Mouse (Mus musculus) thymus, adult 2 months (tissue): ENCODE measurements around the gene Gm20388. TPM values are rescaled to one million over a fixed set of nuclear protein-coding genes. Genes with fewer than 3 reads are reported as not detected.

Experiments
- DNase-seq: peaks from one replicate; pipeline ENCODE4 v3.0.0; 2021
- H3K27ac ChIP-seq: fragments of 200-500 bp; 2 replicates; pipeline ENCODE4 v1.5.1; 2012; ENCODE audit warnings: low read length, control low read depth; ENCODE audit not compliant: control insufficient read depth, insufficient read depth
- H3K27me3 ChIP-seq: fragments of 200-500 bp; 2 replicates; pipeline ENCODE4 v1.6.1; 2012; ENCODE audit warnings: mild to moderate bottlenecking, low read length, moderate library complexity, mixed read lengths; ENCODE audit not compliant: control insufficient read depth, insufficient read depth
- H3K36me3 ChIP-seq: fragments of 200-500 bp; 2 replicates; pipeline ENCODE4 v1.6.1; 2012; ENCODE audit warnings: mild to moderate bottlenecking, low read length, moderate library complexity; ENCODE audit not compliant: control insufficient read depth, insufficient read depth
- H3K4me1 ChIP-seq: fragments of 200-500 bp; replicated peaks from 2 replicates; pipeline ENCODE4 v1.6.1; 2012; ENCODE audit warnings: low read length; ENCODE audit not compliant: control insufficient read depth, insufficient read depth
- H3K4me3 ChIP-seq: fragments of 200-500 bp; 2 replicates; pipeline ENCODE4 v1.5.1; 2012; ENCODE audit warnings: mild to moderate bottlenecking, low read length, control low read depth, moderate library complexity; ENCODE audit not compliant: control insufficient read depth, insufficient read depth
- CTCF ChIP-seq: fragments of 200-500 bp; IDR thresholded peaks from 2 replicates; pipeline ENCODE4 v1.5.1; 2012; ENCODE audit warnings: mild to moderate bottlenecking, control low read depth, low read length, moderate library complexity, borderline replicate concordance; ENCODE audit not compliant: control insufficient read depth, poor library complexity, insufficient read depth; ENCODE audit errors: extremely low read depth
- POLR2A ChIP-seq: fragments of 200-500 bp; IDR thresholded peaks from 2 replicates; pipeline ENCODE4 v1.6.1; 2012; ENCODE audit warnings: mild to moderate bottlenecking, low read length, control low read depth, moderate library complexity; ENCODE audit not compliant: control insufficient read depth, poor library complexity, insufficient read depth; ENCODE audit errors: extremely low read depth
- WGBS: fragments of 180-500 bp; shearing (Covaris S2); methylation state at CpG from one replicate; pipeline ENCODE4 v1.1.7; 2018; 5-methylcytosine and 5-hydroxymethylcytosine counted together
- polyA plus RNA-seq: library from polyadenylated mRNA; depleted of rRNA; stranded (reverse); fragments of >200 nt; gene quantifications from 2 replicates; pipeline ENCODE4 v1.2.3, GENCODE M21; 2012

The Gm20388 gene
- polyA plus RNA-seq, 1 experiment: 103 TPM

- Histone ChIP-seq H3K27ac (no peak overlapping the region), H3K4me1 (peaks cover 39% of the 10 kb centered on the region), H3K36me3 (no peaks in the 10 kb centered on the region), H3K4me3 (peak overlapping the region; percentile 6; the same call in 1 of the 2 replicates), H3K27me3 (no peaks in the 10 kb centered on the region)
- no peak for DNase-seq
- WGBS: 64% methylated on average over 8 of the region's 8 CpGs
- TF ChIP-seq CTCF (no peak), POLR2A (no peak)
Measured at GRCm38 (mm10) chr8:124230496-124231175, 4320.0 kb downstream of the Gm20388 start.

DNA sequence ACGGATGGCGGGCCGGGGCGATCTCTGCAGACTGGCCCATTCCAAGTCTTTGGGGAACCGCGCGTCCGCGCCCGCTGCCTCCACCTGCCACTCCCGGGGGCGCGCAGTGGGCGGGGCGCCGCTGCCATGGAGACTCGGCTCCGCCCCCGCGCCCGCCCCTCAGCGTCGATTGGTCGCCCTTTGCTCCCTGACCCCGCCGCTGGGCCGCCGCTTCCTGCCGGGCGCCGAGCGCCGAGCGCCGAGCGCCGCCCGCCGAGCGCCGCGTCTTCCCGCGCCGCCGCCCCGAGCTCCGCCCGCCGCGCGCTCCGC lies 4320.5 kb downstream of the Gm20388 start, which contains the start of gene Galnt2:
TSS of gene Galnt2 (plus strand) at position 216 of the 309 bp plus-strand sequence.
- DNase-seq: peak; percentile 92
- no peaks in the 10 kb centered on the region for H3K27me3 ChIP-seq
- no peak within 1 kb of the TSS for H3K27ac ChIP-seq
- H3K4me1 ChIP-seq: peaks cover 38% of the 10 kb centered on the region
- 16% methylated on average over 53 of the region's 53 CpGs for WGBS
- H3K36me3 ChIP-seq: no peaks in the 10 kb centered on the region
- no peak for TF ChIP-seq POLR2A
- no peak for TF ChIP-seq CTCF
- H3K4me3 ChIP-seq: peak within 1 kb of the TSS; percentile 87

DNA sequence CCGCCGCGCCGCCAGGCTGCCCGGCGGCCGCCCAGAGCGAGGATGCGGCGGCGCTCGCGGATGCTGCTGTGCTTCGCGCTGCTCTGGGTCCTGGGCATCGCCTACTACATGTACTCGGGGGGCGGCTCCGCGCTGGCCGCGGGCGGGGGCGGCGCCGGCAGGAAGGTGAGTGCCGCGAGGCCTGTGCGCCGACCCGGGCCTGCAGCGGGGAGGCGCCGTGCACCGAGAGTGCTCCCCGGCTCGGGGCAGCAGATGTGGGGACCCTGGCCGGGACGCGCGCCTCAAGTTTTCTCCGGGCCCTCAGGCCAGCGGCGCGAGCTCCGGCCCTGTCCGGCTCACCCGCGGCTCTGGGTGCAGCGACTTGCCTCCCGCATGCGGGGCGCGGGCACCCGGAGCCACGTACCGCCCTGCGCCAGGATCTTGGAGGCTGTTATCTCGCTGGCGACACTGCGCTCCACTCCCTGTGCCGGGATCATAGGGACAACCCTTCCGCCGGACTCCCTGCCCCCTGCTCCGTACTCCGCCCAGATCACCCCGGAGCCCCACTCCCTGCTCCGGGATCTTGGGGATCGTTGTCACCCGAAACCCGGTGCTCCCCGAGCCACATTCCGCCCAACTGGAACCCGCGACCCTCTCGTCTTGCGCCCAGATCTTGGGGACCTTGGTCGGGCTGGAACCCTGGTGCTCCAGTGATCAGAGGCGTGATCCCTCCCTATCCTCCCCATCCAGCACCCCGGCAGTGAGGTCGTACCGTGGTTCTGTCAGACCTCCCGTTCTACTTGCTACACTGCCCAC lies 4321.0 kb downstream of the Gm20388 start:
- WGBS: 2% methylated on average over 83 of the region's 83 CpGs
- Histone ChIP-seq H3K27me3 (no peaks in the 10 kb centered on the region), H3K36me3 (no peaks in the 10 kb centered on the region), H3K4me1 (peaks cover 39% of the 10 kb centered on the region), H3K4me3 (peak overlapping the region; percentile 87), H3K27ac (no peak overlapping the region)
- TF ChIP-seq POLR2A: peak; percentile 69
- 0 out of 2 replicates have a peak, but pooled peaks have one; percentile 40 for TF ChIP-seq CTCF
- peak; percentile 73 for DNase-seq

DNA sequence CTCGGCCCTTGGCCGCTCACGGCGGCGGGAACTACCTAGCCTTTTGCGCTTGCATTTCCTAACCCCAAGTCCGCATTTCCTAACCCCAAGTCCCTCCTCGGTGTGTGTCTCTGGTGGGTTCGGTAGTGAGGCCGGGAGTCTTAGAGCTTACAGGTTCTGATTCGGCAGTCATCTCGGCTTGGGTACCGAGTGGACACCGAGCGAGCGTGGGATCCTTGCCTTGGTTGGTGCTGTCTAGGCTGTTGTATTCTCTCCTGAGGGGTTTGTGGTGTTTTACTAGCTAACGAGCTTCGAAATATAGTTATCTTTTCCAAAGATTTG lies 4321.6 kb downstream of the Gm20388 start:
- no peaks in the 10 kb centered on the region for H3K27me3 ChIP-seq
- H3K4me1 ChIP-seq: peaks cover 43% of the 10 kb centered on the region
- WGBS: 5% methylated on average over 18 of the region's 18 CpGs
- peak overlapping the region; percentile 87 for H3K4me3 ChIP-seq
- DNase-seq: no peak
- no peak overlapping the region for H3K27ac ChIP-seq
- TF ChIP-seq POLR2A (no peak), CTCF (no peak)
- no peaks in the 10 kb centered on the region for H3K36me3 ChIP-seq

GRCm38 (mm10) chr8:124234496-124234895 lies 4323.9 kb downstream of the Gm20388 start:
- no peak for TF ChIP-seq CTCF
- no peak for TF ChIP-seq POLR2A
- Histone ChIP-seq H3K27me3 (no peaks in the 10 kb centered on the region), H3K36me3 (no peaks in the 10 kb centered on the region), H3K4me3 (no peak overlapping the region), H3K27ac (peak overlapping the region; percentile 58), H3K4me1 (peaks cover 58% of the 10 kb centered on the region)
- WGBS: 7% methylated on average over 2 of the region's 2 CpGs
- DNase-seq: peak; percentile 65

- Histone ChIP-seq H3K4me1 (peaks cover 64% of the 10 kb centered on the region), H3K27ac (no peak overlapping the region), H3K36me3 (no peaks in the 10 kb centered on the region), H3K4me3 (no peak overlapping the region), H3K27me3 (no peaks in the 10 kb centered on the region)
- DNase-seq: no peak
- TF ChIP-seq POLR2A (no peak), CTCF (no peak)
- WGBS: 96% methylated on average over 4 of the region's 4 CpGs
Measured at GRCm38 (mm10) chr8:124235536-124235935, 4324.9 kb downstream of the Gm20388 start.

GRCm38 (mm10) chr8:124239350-124239749 lies 4328.7 kb downstream of the Gm20388 start:
- no peak for DNase-seq
- TF ChIP-seq CTCF (no peak), POLR2A (no peak)
- peaks cover 48% of the 10 kb centered on the region for H3K4me1 ChIP-seq
- H3K27me3 ChIP-seq: no peaks in the 10 kb centered on the region
- H3K27ac ChIP-seq: no peak overlapping the region
- no peak overlapping the region for H3K4me3 ChIP-seq
- H3K36me3 ChIP-seq: no peaks in the 10 kb centered on the region
- 89% methylated on average over 6 of the region's 6 CpGs for WGBS
